Comparison of ENCODE assay signal across 8 mouse cellular contexts in genomic region chr11:106501308-106502158, GRCm38 (mm10). TPM values are rescaled to one million over a fixed set of nuclear protein-coding genes. Genes with fewer than 3 reads are reported as not detected.
A peak's percentile ranks its signal among the peaks of the same experiment; 100 is the strongest.
DNase-seq lines count a peak whose midpoint lies in the region; ATAC-seq and TF ChIP-seq lines count a peak whose summit lies in the region.

No protein-coding gene starts in this region.

- H3K27ac ChIP-seq in forebrain, postnatal 0 days (ENCODE audit: low read depth, low read length), result peak overlapping the region; percentile 93
- peak overlapping the region; percentile 100 for H3K27ac ChIP-seq in layer of hippocampus, adult 2 months
- H3K27ac ChIP-seq in lung, embryonic 15.5 days, result peak overlapping the region; percentile 97

- no peak for TF ChIP-seq CTCF in forebrain, postnatal 0 days (IDR thresholded peaks at IDR 0.05; ENCODE audit: low read depth)
- no peak for TF ChIP-seq CTCF in layer of hippocampus, adult 2 months (conservative IDR thresholded peaks at IDR 0.05)

- no peaks in the 10 kb centered on the region for H3K9me3 ChIP-seq in forebrain, postnatal 0 days (ENCODE audit: low read length)
- H3K9me3 ChIP-seq in lung, embryonic 15.5 days, result no peaks in the 10 kb centered on the region

- no peaks in the 10 kb centered on the region for H3K36me3 ChIP-seq in forebrain, postnatal 0 days (ENCODE audit: insufficient read depth)
- no peaks in the 10 kb centered on the region for H3K36me3 ChIP-seq in lung, embryonic 15.5 days

- H3K27me3 ChIP-seq in forebrain, postnatal 0 days (ENCODE audit: insufficient read depth, low read length), result no peaks in the 10 kb centered on the region
- no peaks in the 10 kb centered on the region for H3K27me3 ChIP-seq in lung, embryonic 15.5 days

- intact Hi-C loops in heart, postnatal 36 days (cut with DNase I), result loop anchor here (2.0 kb wide), 1 partner anchor 113 kb away; no protein-coding TSS in a partner anchor

- H3K4me2 ChIP-seq in forebrain, postnatal 0 days (ENCODE audit: low read depth), result peak overlapping the region; percentile 64
- peak overlapping the region; percentile 60 for H3K4me2 ChIP-seq in lung, embryonic 15.5 days

- peak; percentile 64 for ATAC-seq in forebrain, postnatal 0 days
- ATAC-seq in lung, embryonic 15.5 days (ENCODE audit: borderline replicate concordance, extremely low read depth, low FRiP score, low TSS enrichment), result peak; percentile 75

- WGBS in forebrain, postnatal 0 days, result under 1% methylated on average over 22 of the region's 22 CpGs
- 2% methylated on average over 22 of the region's 22 CpGs for WGBS in lung, embryonic 15.5 days

- peak overlapping the region; percentile 83 for H3K9ac ChIP-seq in forebrain, postnatal 0 days
- H3K9ac ChIP-seq in lung, embryonic 15.5 days, result peak overlapping the region; percentile 87

- peaks cover 7% of the 10 kb centered on the region for H3K4me1 ChIP-seq in forebrain, postnatal 0 days (ENCODE audit: insufficient read depth)
- H3K4me1 ChIP-seq in lung, embryonic 15.5 days, result no peaks in the 10 kb centered on the region

- DNase-seq in R1 (ENCODE audit: low read depth, low spot score), result peak; percentile 88
- peak; percentile 52 for DNase-seq in cerebellum, adult 8-10 months
- DNase-seq in forebrain, postnatal 0 days, result peak; percentile 72
- peak; percentile 57 to 72 for DNase-seq in heart, postnatal 36 days
- peak; percentile 22 to 49 for DNase-seq in layer of hippocampus, adult 2 months (ENCODE audit: low spot score in 2 of 2)
- peak; percentile 63 for DNase-seq in ovary, postnatal 10 days (ENCODE audit: low spot score)
- DNase-seq in urinary bladder, adult 2 months (ENCODE audit: low spot score), result peak; percentile 50

- peak overlapping the region; percentile 59 for H3K4me3 ChIP-seq in forebrain, postnatal 0 days (ENCODE audit: low read depth, low read length)
- peak overlapping the region; percentile 100 for H3K4me3 ChIP-seq in layer of hippocampus, adult 2 months
- H3K4me3 ChIP-seq in lung, embryonic 15.5 days, result peak overlapping the region; percentile 69

RNA-seq across cellular contexts. Expression of gene Ern1, which starts 13.9 kb away (rescaled TPM):
- 4.9 and 8.4 TPM in 2 replicates for total RNA-seq in forebrain, postnatal 0 days (2014; rRNA removed)
- polyA plus RNA-seq in forebrain, postnatal 0 days (2015; fragmentation: Nextera tagmentation; extraction: Ambion mirVana), result 0.65 and 1.7 TPM in 2 replicates
- 10 to 100 TPM; 10.2 to 12.9 TPM for total RNA-seq in heart, postnatal 36 days (2021)
- total RNA-seq in layer of hippocampus, adult 2 months (2021), result 10 to 100 TPM; 11.2 to 11.8 TPM
- 6.0 and 6.5 TPM in 2 replicates for polyA plus RNA-seq in lung, embryonic 15.5 days (2015; fragmentation: Nextera tagmentation; extraction: Ambion mirVana)
- polyA plus RNA-seq in urinary bladder, adult 2 months (2012; rRNA removed), result 11.6 and 12.0 TPM in 2 replicates

Comparison
In these comparisons a context has a peak if more than half of its experiments do, and no peak if none do; other contexts are left out.
1. Peak in every context shown above with its lines: DNase-seq, ATAC-seq, H3K4me3 ChIP-seq and H3K27ac ChIP-seq.
2. DNase-seq: peak in every context shown above with its lines; median percentile 88 in R1; 72 in forebrain, postnatal 0 days; 64 in heart, postnatal 36 days; 63 in ovary, postnatal 10 days; 52 in cerebellum, adult 8-10 months; 50 in urinary bladder, adult 2 months; 36 in layer of hippocampus, adult 2 months.